Mouse (Mus musculus) cerebellum, adult 9-11 months (tissue): ENCODE results near the gene Gls2.

Experiments
- DNase-seq: peaks from one replicate; pipeline ENCODE4 v3.0.0; 2022

Gls2 gene

DNA sequence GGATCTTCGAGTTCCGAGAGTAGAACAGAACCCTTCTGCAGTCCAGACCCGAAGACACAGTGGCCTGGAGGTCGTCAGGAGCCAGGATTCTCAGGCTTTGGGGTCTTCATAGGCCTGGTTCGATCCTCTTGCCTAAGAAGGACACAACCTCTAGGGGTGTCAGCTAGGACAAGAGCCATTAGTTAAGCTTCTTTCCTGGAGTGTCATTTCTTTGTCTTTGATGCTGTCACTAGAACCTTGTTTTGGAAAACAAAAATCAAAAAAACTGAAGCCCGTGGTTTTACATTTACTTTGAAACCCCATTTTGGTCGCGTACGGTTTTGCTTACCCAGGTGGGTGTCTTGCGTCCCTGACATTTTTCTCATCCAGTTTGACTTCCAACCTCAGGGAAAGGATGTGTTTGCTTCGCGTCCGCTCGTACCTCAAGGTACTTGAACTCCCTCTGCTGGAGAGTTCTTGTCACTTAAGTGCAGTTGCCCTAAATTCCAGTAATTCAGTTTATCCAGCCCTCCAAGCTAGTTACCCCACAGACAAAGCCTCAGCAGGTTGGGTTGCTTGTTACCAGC is 38.2 kb downstream of the Gls2 start:
- peak; percentile 78 for DNase-seq

DNA sequence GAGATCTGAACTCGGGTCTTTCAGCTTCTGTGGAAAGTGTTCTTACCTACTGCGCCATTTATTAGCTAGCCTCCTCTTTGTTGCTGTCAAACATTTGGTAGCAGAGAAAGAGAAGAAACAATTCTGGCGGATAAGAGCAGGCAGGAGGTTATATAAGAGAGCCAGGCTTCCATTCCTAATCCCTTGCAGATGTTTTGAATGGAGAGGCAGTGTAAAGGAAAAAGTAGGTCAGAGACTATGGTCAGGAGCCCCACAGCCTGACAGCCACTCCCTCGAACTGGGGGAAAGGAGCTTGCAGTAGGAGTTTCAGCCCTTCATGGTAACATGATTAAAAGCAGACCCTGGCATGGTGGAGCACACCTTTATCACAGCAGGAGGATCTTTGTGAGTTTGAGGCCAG is 42.1 kb downstream of the Gls2 start:
- DNase-seq: no peak

DNA sequence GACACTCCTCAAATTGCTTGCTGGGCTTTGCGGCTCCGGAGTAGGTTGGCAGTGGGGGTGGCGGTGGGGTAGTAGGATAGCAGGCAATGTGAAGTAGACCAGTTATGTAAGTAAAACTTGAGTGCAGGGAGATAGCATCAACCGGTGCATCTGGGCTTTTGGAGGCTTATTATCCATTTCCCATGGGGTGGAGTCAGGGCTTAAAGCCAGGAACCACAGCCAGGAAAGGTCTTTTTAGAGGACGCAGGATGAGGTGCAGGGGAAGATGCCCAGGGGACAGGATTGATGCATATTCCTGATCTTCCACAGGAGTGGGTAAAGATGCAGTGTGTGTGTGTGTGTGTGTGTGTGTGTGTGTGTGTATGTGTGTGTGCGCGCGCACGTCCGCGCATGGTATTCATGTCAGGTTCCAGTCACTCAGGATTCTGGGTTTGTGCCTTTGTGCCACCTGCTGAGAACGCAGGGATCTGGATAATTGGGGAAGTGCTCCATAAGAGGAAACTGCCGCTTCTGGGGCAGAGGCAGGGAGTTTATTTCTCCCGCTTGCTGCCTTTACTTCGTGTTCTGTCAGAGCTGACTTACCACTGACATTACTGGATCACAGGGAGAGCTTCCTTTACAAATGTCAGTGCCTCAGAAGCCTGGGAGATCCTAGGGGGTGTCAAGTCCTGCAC is 43.7 kb downstream of the Gls2 start:
- DNase-seq: peak; percentile 55

DNA sequence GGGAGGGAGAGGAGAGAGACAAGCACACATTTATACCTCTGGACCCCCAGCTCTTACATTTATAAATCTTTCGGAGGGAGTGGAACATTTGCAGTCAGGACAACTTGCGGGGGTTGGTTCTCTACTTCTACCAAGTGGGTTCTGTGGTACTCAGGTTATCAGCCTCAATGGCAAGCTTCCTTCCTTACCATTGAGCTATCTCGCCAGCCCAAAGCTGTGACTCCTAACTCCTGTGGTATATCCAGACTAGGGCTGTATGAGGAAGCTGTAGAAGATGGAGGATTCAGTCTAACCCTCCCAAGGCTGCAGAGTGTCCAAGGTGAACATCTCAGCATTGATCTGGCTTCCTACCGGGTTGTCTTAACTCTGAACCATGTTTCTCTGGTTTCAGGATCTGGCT is 44.9 kb downstream of the Gls2 start:
- no peak for DNase-seq

DNA sequence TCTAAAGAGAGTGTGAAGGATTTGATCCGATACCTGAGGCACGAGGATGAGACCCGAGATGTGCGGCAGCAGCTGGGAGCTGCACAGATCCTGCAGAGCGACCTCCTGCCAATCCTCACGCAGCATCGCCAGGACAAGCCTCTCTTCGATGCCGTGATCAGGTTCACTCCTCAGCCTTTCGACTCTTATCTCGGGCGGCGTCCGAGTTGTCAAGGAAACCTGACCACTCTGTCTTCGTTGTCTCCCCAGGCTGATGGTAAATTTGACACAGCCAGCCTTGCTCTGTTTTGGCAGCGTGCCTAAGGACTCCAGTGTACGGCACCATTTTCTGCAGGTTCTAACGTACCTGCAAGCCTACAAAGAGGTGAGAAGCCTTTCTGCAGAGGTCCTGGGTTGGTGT is 45.9 kb downstream of the Gls2 start:
- no peak for DNase-seq

DNA sequence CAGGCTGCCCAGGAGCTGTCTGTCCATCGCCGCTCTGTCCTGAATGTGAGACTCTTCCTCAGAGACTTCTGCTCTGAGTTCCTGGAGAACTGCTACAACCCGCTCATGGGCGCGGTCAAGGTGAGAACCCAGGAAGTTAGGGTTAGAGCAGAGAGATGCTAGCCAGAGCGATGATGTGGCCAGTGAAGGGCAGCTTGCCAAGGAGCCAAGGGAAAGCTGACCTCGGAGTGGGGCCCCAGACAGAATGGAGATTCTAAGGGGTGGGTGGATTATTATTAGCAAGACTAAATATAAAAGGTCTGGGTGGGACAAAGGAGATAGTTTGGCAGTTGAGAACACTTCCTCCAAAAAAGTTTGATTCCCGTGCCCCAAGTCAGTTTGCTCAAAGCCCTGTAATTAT is 49.0 kb downstream of the Gls2 start:
- no peak for DNase-seq

DNA sequence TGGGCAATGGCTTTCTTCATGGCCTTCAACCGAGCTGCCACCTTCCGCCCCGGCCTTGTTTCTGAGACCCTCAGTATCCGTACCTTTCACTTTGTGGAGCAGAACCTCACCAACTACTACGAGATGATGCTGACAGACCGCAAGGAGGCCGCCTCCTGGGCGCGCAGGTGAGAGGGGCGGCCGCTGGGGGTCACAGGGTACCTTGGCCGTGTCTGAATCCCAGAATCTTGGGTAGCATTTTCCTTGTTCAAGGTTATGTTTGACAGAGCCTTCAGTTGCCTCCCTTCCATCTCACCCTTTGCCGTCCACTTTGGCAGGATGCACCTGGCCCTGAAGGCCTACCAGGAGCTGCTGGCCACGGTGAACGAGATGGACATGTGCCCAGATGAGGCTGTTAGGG is 49.9 kb downstream of the Gls2 start:
- no peak for DNase-seq

DNA sequence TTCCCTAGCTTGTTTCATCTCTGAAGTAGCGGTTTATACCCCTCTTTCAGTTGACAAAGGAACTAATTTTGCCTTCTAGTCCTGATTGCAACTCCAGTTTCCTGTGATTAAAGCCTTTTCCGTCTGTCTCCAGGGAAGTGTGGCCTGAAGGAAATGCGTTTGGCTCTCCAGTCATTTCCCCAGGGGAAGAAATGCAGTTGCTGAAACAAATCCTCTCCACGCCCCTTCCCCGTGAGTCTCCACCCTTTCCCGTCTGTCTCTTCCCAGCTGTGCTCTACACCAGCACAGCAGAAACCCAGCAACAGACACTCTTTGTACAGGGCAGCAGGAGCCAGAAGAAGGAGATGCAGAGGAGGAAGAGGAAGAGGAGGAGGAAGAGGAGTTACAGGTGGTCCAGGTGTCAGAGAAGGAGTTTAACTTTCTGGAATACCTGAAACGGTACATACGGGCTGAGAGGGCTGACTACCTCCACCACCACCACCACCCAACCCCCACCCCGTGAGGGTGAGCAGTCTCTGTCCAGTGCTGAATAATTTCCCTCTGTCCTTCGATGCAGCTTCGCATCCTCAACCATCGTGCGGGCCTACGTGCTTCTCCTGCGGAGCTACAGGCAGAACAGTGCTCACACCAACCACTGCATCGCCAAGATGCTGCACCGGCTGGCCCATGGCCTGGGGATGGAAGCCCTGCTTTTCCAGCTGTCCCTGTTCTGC is 52.9 kb downstream of the Gls2 start:
- DNase-seq: no peak

DNA sequence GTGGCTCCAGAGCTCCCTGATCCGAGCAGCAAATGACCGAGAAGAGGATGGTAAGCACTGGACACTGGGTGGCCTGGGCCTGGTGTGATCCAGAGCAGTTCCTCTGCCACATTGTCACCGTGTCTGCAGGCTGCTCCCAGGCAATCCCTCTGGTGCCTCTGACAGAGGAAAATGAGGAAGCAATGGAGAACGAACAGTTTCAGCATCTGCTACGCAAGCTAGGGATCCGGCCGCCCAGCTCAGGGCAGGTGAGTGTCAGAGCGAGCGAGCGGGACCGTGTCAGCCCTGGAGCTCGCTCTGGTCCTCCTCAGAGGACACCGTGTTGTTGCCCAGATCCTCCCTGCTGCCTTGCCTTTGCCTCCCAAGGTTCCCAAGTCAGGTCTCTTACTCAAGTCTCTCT is 56.3 kb downstream of the Gls2 start:
- no peak for DNase-seq

DNA sequence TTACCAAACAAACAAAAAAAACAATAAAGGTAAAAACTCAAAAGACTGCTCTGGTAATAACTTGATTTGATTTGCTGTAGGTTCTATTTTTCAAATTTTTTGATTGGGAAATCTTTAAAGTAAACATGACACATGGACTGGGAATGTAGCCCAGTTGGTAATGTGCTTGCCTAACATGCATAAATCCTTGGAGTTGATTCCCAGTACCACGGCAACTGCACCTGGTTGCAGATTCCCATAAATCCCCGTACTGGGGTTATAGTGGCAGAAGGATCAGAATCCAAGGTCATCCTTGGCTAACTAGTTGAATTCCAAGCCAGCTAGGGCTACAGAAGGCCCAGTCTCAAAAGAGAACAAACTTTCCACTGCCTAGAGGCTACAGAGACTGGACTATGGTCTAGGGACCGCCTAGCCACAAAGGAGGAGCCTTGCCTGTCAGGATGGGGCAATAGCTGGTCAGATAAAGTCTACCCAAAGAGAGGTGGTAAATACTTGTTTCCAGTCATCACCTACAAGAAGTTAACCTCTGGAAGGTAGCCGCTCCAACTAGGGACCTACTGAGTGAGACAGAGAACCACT is 59.5 kb downstream of the Gls2 start, which contains the start of gene Apon:
Gene Apon, plus strand, starts transcription at position 420 of the 579 bp plus-strand sequence.
- no peak for DNase-seq

DNA sequence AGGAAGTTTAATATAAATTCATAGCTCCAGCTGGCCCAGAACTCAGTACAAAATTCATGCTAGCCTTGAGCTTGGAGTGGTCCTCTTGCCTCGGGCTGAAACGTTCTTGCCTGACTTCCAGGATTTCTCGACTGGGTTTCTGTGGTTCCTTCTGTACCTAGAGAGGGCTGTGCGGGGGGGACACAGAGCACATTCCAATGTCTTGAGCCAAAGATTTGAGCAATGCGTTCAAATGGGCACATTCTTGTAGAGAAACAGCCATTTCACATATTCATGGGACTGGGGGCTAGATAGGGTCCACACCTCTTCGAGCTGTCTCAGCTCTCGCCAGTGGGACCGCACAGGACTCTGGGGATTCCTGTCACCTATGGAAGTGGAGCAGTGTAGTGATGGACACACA is 61.7 kb downstream of the Gls2 start:
- no peak for DNase-seq

DNA sequence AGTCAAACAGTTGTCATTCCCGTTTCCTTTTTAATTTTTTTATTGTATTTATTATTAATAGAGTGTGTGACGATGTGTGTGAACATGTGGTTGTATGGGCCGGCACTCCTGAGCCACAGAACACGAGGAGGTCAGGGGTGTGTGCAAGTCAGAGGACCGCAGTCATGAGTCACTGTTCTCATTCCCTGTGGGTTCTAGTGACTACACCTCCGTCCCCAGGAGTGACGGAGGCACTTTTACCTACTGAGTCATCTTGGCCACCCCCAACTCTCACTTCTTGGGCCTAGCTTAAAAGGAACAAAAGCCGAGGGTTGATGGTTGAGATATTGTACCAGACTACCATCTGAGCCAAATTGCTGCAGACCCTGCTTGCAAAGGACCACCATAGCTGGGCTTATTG is 62.1 kb downstream of the Gls2 start:
- DNase-seq: no peak

DNA sequence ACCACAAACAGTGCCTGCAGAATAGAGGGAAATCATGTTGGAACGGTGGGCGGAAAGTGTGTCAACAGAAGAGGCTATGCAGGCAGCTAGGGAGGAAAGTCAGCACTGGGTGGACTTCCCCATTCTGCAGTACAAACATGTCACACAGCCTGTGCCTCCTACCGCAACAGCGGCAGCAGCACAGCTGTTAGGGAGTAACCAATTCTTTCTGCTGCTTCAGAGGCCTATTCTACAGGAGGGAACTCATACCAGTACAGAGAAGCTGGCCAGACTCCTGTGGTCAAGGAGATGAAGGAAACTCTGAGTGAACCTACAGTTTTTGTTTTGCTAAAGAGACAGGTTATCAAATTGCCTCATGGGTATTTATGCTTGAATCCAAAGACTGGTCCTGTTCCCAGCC is 64.7 kb downstream of the Gls2 start:
- no peak for DNase-seq
